Mouse (Mus musculus): ENCODE results near the gene Olfr514.

The Olfr514 gene

DNA sequence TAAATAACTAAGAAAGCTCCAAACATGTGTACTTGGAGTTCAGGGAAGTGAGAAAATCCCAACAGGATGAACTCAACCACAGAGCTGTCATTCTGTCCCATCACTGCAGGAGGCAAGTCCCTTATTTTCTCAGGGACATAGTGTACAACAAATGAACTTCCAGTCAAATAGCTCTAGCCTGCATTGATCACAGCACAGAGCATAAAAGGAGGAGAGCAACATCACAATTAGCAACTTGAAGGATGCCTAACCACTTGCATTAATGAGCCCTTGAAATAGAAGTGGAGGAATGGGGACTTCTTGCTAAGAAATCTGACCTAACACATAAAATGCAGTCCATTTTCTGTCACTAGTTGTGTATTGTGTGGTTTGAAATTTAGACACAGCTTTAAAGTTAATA lies at the start of gene Olfr514:
Gene Olfr514, minus strand, starts transcription at position 101 of the 400 bp plus-strand sequence.
- TF ChIP-seq GATA4 (IDR thresholded peaks at IDR 0.05; ENCODE audit: insufficient replicate concordance, low read length): no peak

DNA sequence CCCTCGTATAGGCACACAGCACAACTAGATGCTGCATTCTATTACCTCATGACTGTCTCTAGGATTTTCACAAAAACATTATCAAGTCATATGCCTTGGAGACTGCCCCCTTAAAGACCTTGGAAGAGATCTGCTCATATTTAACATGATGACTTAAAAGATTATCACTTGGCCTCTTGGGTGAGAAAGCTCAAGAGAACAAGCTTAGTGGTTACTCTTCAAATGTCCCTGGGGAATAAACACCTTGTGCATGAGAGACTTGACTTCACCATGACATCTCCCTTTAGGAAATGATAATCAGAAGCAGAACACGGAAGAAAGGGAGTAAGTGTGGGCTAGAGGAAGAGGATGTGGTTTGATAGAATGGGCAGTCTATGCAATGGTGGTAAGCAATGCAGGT lies 46.5 kb upstream of the Olfr514 start, which contains the start of gene Olfr517:
Gene Olfr517, minus strand, starts transcription at position 101 of the 400 bp plus-strand sequence.
- no peak for TF ChIP-seq GATA4 (IDR thresholded peaks at IDR 0.05; ENCODE audit: insufficient replicate concordance, low read length)

DNA sequence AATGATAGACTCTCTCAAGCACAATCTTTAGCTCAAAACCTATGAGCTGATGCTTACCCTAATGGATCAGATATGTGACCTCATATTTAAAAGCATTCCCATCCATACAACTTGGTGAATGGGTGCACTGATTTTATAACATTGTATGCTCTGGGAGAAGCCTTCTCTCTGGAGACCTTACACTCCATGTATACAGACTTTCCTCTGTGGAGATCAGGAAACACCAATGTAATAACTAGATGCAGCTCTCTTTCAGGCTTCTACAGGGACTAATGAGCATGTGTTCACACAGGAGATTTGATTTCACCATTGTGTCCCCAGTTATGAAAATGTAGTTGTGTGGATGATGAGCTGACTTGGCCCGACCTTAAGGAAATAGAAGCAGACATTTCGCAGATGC lies 24.6 kb upstream of the Olfr514 start, which contains the start of gene Olfr516:
Gene Olfr516, minus strand, starts transcription at position 101 of the 400 bp plus-strand sequence.
- TF ChIP-seq GATA4 (IDR thresholded peaks at IDR 0.05; ENCODE audit: insufficient replicate concordance, low read length): no peak

DNA sequence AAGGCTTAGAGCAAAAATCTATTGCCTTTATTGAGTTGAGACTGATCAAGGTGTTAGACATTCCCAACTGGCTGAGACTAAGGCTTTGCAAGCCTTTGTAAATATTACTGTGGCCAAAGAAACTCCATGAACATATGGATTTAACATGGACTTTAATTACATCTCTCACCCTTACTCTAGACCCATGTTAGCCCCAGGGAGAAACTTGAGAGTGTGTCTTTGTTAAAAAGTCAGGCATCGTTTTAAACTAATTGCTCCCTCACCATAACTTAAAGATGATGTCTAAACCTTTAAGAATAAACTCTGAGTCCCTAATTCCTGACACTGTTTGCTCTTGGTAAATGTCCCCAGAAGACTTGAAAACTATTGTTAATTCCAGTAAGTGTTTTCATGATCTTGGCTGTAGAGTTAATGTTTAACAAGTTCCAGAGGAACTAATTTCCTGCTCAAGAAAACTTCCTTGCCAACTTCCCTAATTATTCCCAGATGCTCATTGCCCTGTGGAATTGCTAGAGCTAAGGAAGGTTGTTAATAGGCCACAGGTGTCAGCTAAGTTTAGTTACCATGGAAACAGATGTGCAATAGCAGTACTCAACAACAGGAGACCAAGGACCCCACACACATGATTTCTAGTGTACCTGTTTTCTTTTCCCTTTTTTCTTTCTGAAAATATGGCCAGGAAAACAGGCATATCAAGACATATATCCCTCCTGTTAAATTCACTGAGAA lies 28.4 kb downstream of the Olfr514 start:
- TF ChIP-seq GATA4 (IDR thresholded peaks at IDR 0.05; ENCODE audit: insufficient replicate concordance, low read length): no peak
